Mouse (Mus musculus) CH12.LX (cell line): ENCODE data around the gene Ccdc182.

Experiments used
- CTCF ChIP-seq, 2 experiments: IDR thresholded peaks in 1 of 2; conservative IDR thresholded peaks in 1 of 2; 2 replicates each; pipeline ENCODE4 v1.5.1; 2011 to 2012; ENCODE audit warnings: low read depth in 2 of 2, low read length in 2 of 2, improper control_type of control experiment in 1 of 2, inconsistent platforms in 1 of 2, mild to moderate bottlenecking in 1 of 2, moderate library complexity in 1 of 2
- EP300 ChIP-seq: IDR thresholded peaks from 2 replicates; pipeline ENCODE4 v1.6.1; 2011; ENCODE audit warnings: low read length, improper control_type of control experiment
- GABPA ChIP-seq: IDR thresholded peaks from 2 replicates; pipeline ENCODE4 v1.6.1; 2012; ENCODE audit warnings: low read depth, low read length, improper control_type of control experiment, inconsistent platforms; ENCODE audit not compliant: insufficient replicate concordance
- JUND ChIP-seq: conservative IDR thresholded peaks from 2 replicates; pipeline ENCODE4 v1.6.1; 2011; ENCODE audit warnings: low read depth, low read length, improper control_type of control experiment
- POLR2A ChIP-seq: IDR thresholded peaks from 2 replicates; pipeline ENCODE4 v1.6.1; 2011; ENCODE audit warnings: low read depth, mild to moderate bottlenecking, improper control_type of control experiment, low read length
- POLR2AphosphoS2 ChIP-seq: IDR thresholded peaks from 2 replicates; pipeline ENCODE4 v1.6.1; 2011; ENCODE audit warnings: low read depth, low read length, improper control_type of control experiment
- RAD21 ChIP-seq: IDR thresholded peaks from 2 replicates; pipeline ENCODE4 v1.6.1; 2011; ENCODE audit warnings: low read depth, mild to moderate bottlenecking, low read length, improper control_type of control experiment, moderate library complexity
- RCOR1 ChIP-seq: conservative IDR thresholded peaks from 2 replicates; pipeline ENCODE4 v1.6.1; 2012; ENCODE audit warnings: low read depth, mild to moderate bottlenecking, inconsistent platforms, low read length, improper control_type of control experiment

DNA sequence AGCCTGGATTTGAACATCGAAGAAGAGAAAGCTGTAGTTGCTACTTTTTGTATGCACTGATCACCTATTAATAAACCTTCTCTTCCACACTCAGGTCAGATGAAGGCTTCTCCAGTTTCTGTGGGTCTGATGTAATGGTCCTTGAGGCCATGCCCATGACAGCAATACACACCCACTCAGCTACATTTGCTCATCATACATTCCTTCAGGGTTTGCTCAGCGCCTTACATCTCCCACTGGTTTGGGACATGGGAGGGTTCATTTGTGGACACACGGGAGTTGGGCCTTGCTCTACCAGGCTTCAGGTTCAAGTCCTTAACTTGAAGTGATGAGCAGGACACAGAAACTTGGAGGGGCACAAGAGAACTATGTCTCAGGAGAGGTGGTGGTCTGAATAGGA lies 44.1 kb downstream of the Ccdc182 start:
- TF ChIP-seq CTCF (conservative IDR thresholded peaks at IDR 0.05 in 1 of 2, IDR thresholded peaks at IDR 0.05 in 1 of 2; ENCODE audit: low read depth in 2 of 2, low read length in 2 of 2): no peak
- no peak for TF ChIP-seq POLR2A
- no peak for TF ChIP-seq RCOR1
- TF ChIP-seq POLR2AphosphoS2: no peak
- TF ChIP-seq JUND: no peak
- no peak for TF ChIP-seq GABPA
- no peak for TF ChIP-seq EP300
- TF ChIP-seq RAD21: no peak
